Mouse (Mus musculus) liver, embryonic 16.5 days (tissue): ENCODE results near the gene Nprl3. TPM values are rescaled to one million over a fixed set of nuclear protein-coding genes. Genes with fewer than 3 reads are reported as not detected.
A peak's percentile ranks its signal among the peaks of the same experiment; 100 is the strongest.
"Not testable (repeated sequence)": the region's sequence is repeated elsewhere in the genome, so short reads cannot be mapped to it uniquely, and the experiment has no call there.

Experiments
- ATAC-seq: fragments of 200-750 bp; cut with Nextera tagmentation; 2 replicates; pipeline ENCODE4 v1.8.0; 2017; ENCODE audit warnings: low read depth, mild to moderate bottlenecking, moderate number of reproducible peaks, moderate library complexity
- H3K27ac ChIP-seq: fragments of 300-500 bp; sonication (generic); 2 replicates; pipeline ENCODE4 v1.5.1; 2014; ENCODE audit warnings: mild to moderate bottlenecking, low read length
- H3K27me3 ChIP-seq: fragments of 300-500 bp; sonication (generic); 2 replicates; pipeline ENCODE4 v1.6.1; 2014; ENCODE audit warnings: low read depth, low read length, mixed read lengths; ENCODE audit not compliant: control insufficient read depth, insufficient read depth
- H3K36me3 ChIP-seq: fragments of 300-500 bp; sonication (generic); 2 replicates; pipeline ENCODE4 v1.6.1; 2014; ENCODE audit warnings: mild to moderate bottlenecking; ENCODE audit not compliant: control insufficient read depth, insufficient read depth
- H3K4me1 ChIP-seq: fragments of 300-500 bp; sonication (generic); 2 replicates; pipeline ENCODE4 v1.6.1; 2014; ENCODE audit warnings: low read depth, low read length, mixed read lengths; ENCODE audit not compliant: control insufficient read depth
- H3K4me2 ChIP-seq: fragments of 300-500 bp; sonication (generic); 2 replicates; pipeline ENCODE4 v1.6.1; 2014; ENCODE audit warnings: low read depth, low read length, mixed read lengths
- H3K4me3 ChIP-seq: fragments of 300-500 bp; sonication (generic); 2 replicates; pipeline ENCODE4 v1.5.1; 2014; ENCODE audit warnings: low read depth, mild to moderate bottlenecking, low read length
- H3K9ac ChIP-seq: fragments of 300-500 bp; sonication (generic); 2 replicates; pipeline ENCODE4 v1.6.1; 2014; ENCODE audit warnings: low read depth, low read length
- H3K9me3 ChIP-seq: fragments of 300-500 bp; sonication (generic); replicated peaks from 2 replicates; pipeline ENCODE4 v1.6.1; 2016; ENCODE audit warnings: low read length; ENCODE audit not compliant: control insufficient read depth
- WGBS: fragments of 180-500 bp; shearing (Covaris S2); extraction: QIAGEN DNeasy Blood & Tissue Kit; methylation state at CpG from one replicate; pipeline ENCODE4 v1.1.7; 2014; ENCODE audit not compliant: insufficient replicate concordance; 5-methylcytosine and 5-hydroxymethylcytosine counted together
- polyA plus RNA-seq: library from polyadenylated mRNA; unstranded; fragments of >200 nt; fragmentation: Nextera tagmentation; extraction: Ambion mirVana; gene quantifications from 2 replicates; pipeline ENCODE4 v1.2.1, GENCODE M21; 2015

Nprl3 gene
- polyA plus RNA-seq, 1 experiment from 2014 or later = 30.8 TPM

- H3K27me3 ChIP-seq = no peaks in the 10 kb centered on the region
- H3K4me2 ChIP-seq = peak overlapping the region; percentile 39
- H3K36me3 ChIP-seq = peaks cover 3% of the 10 kb centered on the region; the same call in 1 of the 2 replicates
- WGBS = 46% methylated on average over 9 of the region's 9 CpGs
- no peaks in the 10 kb centered on the region for H3K9me3 ChIP-seq
- H3K9ac ChIP-seq = peak overlapping the region; percentile 63
- ATAC-seq = no peak
- H3K27ac ChIP-seq = peak overlapping the region; percentile 98
- peaks cover 30% of the 10 kb centered on the region for H3K4me1 ChIP-seq
- peak overlapping the region; percentile 65 for H3K4me3 ChIP-seq
Observed at GRCm38 (mm10) chr11:32287493-32287825, 20.0 kb upstream of the Nprl3 start.

GRCm38 (mm10) chr11:32286695-32287492 is 19.4 kb upstream of the Nprl3 start, which contains the start of gene Hbq1b:
Hbq1b (plus strand) TSS chr11:32286965.
- Histone ChIP-seq H3K27ac (peak within 1 kb of the TSS; percentile 98), H3K4me1 (peaks cover 28% of the 10 kb centered on the region), H3K4me3 (peak within 1 kb of the TSS; percentile 65), H3K4me2 (peak within 1 kb of the TSS; percentile 39), H3K9ac (peak within 1 kb of the TSS; percentile 63)
- WGBS = 13% methylated on average over 30 of the region's 33 CpGs
- not testable (repeated sequence) for H3K27me3 ChIP-seq, H3K9me3 ChIP-seq, ATAC-seq, H3K36me3 ChIP-seq

- Histone ChIP-seq H3K27ac (peak overlapping the region; percentile 98), H3K4me2 (peak overlapping the region; percentile 39), H3K4me3 (peak overlapping the region; percentile 65), H3K9ac (peak overlapping the region; percentile 63; the same call in 1 of the 2 replicates), H3K4me1 (peaks cover 28% of the 10 kb centered on the region)
- H3K9me3 ChIP-seq, H3K36me3 ChIP-seq, H3K27me3 ChIP-seq, ATAC-seq: not testable (repeated sequence)
Observed at GRCm38 (mm10) chr11:32285887-32286286, 18.4 kb upstream of the Nprl3 start.

GRCm38 (mm10) chr11:32285031-32285775 is 17.7 kb upstream of the Nprl3 start:
- Histone ChIP-seq H3K4me1 (peaks cover 32% of the 10 kb centered on the region), H3K9ac (peak overlapping the region; percentile 25), H3K36me3 (peaks cover 3% of the 10 kb centered on the region; the same call in 1 of the 2 replicates), H3K4me3 (peak overlapping the region; percentile 34), H3K4me2 (no peak overlapping the region), H3K9me3 (no peaks in the 10 kb centered on the region), H3K27ac (peak overlapping the region; percentile 88), H3K27me3 (no peaks in the 10 kb centered on the region; the same call in 1 of the 2 replicates)
- 36% methylated on average over 7 of the region's 7 CpGs for WGBS
- ATAC-seq = peak; percentile 66

- H3K36me3 ChIP-seq, H3K9me3 ChIP-seq, H3K4me2 ChIP-seq, H3K27me3 ChIP-seq: not testable (repeated sequence)
- Histone ChIP-seq H3K4me3 (peak overlapping the region; percentile 54), H3K9ac (peak overlapping the region; percentile 48), H3K27ac (peak overlapping the region; percentile 88), H3K4me1 (peaks cover 34% of the 10 kb centered on the region)
- 37% methylated on average over 2 of the region's 2 CpGs for WGBS
- ATAC-seq = peak; percentile 8
Observed at GRCm38 (mm10) chr11:32284582-32284981, 17.1 kb upstream of the Nprl3 start.

GRCm38 (mm10) chr11:32283091-32283777 is 15.7 kb upstream of the Nprl3 start, which contains the start of gene Hba-a1:
Hba-a1 (plus strand) TSS chr11:32283511.
- Histone ChIP-seq H3K4me1 (peaks cover 27% of the 10 kb centered on the region), H3K4me2 (peak within 1 kb of the TSS; percentile 71), H3K9ac (peak within 1 kb of the TSS; percentile 78), H3K4me3 (peak within 1 kb of the TSS; percentile 54), H3K27ac (peak within 1 kb of the TSS; percentile 98)
- ATAC-seq = peak; percentile 67
- H3K9me3 ChIP-seq, H3K36me3 ChIP-seq, H3K27me3 ChIP-seq: not testable (repeated sequence)
- WGBS = 44% methylated on average over 1 of the region's 5 CpGs

- no peaks in the 10 kb centered on the region for H3K9me3 ChIP-seq
- no peak for ATAC-seq
- H3K9ac ChIP-seq = peak overlapping the region; percentile 78
- peaks cover 27% of the 10 kb centered on the region for H3K4me1 ChIP-seq
- peak overlapping the region; percentile 98 for H3K27ac ChIP-seq
- H3K4me3 ChIP-seq = peak overlapping the region; percentile 14
- H3K36me3 ChIP-seq = no peaks in the 10 kb centered on the region
- 25% methylated on average over 1 of the region's 1 CpGs for WGBS
- H3K4me2 ChIP-seq = peak overlapping the region; percentile 71
- peaks cover 16% of the 10 kb centered on the region for H3K27me3 ChIP-seq
Observed at GRCm38 (mm10) chr11:32281416-32282144, 14.1 kb upstream of the Nprl3 start.

- Histone ChIP-seq H3K4me3 (no peak overlapping the region), H3K27ac (peak overlapping the region; percentile 98), H3K4me1 (peaks cover 29% of the 10 kb centered on the region), H3K9me3 (no peaks in the 10 kb centered on the region), H3K27me3 (peaks cover 16% of the 10 kb centered on the region), H3K4me2 (peak overlapping the region; percentile 71), H3K9ac (peak overlapping the region; percentile 78), H3K36me3 (no peaks in the 10 kb centered on the region)
- ATAC-seq = no peak
- 50% methylated on average over 2 of the region's 2 CpGs for WGBS
Observed at GRCm38 (mm10) chr11:32280646-32281045, 13.1 kb upstream of the Nprl3 start.
